7 mouse cellular contexts compared by ENCODE assay signal in genomic region chrX:7842318-7842717, GRCm38 (mm10). TPM values are rescaled to one million over a fixed set of nuclear protein-coding genes. Genes with fewer than 3 reads are reported as not detected.
DNase-seq lines count a peak whose midpoint lies in the region; ATAC-seq and TF ChIP-seq lines count a peak whose summit lies in the region.

No protein-coding gene starts in this region.

- H3K9me3 ChIP-seq in lung, embryonic 14.5 days (ENCODE audit: low read depth, low read length) = no peaks in the 10 kb centered on the region
- H3K9me3 ChIP-seq in limb, embryonic 11.5 days (ENCODE audit: control insufficient read depth, low read length) = no peaks in the 10 kb centered on the region

- DNase-seq in lung, embryonic 14.5 days = peak; percentile 6
- no peak for DNase-seq in lung, postnatal 36 days
- peak; percentile 1 for DNase-seq in brain, embryonic 14.5 days (ENCODE audit: low read depth)
- peak; percentile 12 for DNase-seq in gastrocnemius, postnatal 14 days
- peak; percentile 20 for DNase-seq in limb, embryonic 11.5 days (ENCODE audit: low spot score)
- peak; percentile 15 for DNase-seq in neural tube, embryonic 10.5 days (ENCODE audit: extremely low spot score, low spot score)
- peak; percentile 15 for DNase-seq in yolk sac, embryonic 10.5 days (ENCODE audit: low spot score)

- intact Hi-C loops in gastrocnemius, postnatal 14 days (cut with DNase I; ENCODE audit: low total_unique reads) = no loop called here

- peak overlapping the region; percentile 74 for H3K4me2 ChIP-seq in lung, embryonic 14.5 days
- H3K4me2 ChIP-seq in limb, embryonic 11.5 days (ENCODE audit: low read depth, severe bottlenecking) = peak overlapping the region; percentile 57

- H3K27me3 ChIP-seq in lung, embryonic 14.5 days (ENCODE audit: insufficient read depth, low read length) = no peaks in the 10 kb centered on the region
- no peaks in the 10 kb centered on the region for H3K27me3 ChIP-seq in limb, embryonic 11.5 days (ENCODE audit: control insufficient read depth, insufficient read depth, low read length)

- H3K4me1 ChIP-seq in lung, embryonic 14.5 days (ENCODE audit: insufficient read depth) = no peaks in the 10 kb centered on the region; the same call in 1 of the 2 replicates
- H3K4me1 ChIP-seq in limb, embryonic 11.5 days (ENCODE audit: control insufficient read depth, insufficient read depth, low read length) = no peaks in the 10 kb centered on the region

- H3K9ac ChIP-seq in lung, embryonic 14.5 days = peak overlapping the region; percentile 77
- H3K9ac ChIP-seq in limb, embryonic 11.5 days (ENCODE audit: low read length) = peak overlapping the region; percentile 80

- H3K36me3 ChIP-seq in lung, embryonic 14.5 days (ENCODE audit: insufficient read depth) = 0 out of 2 replicates have a peak, but pooled peaks cover 3% of the 10 kb centered on the region
- H3K36me3 ChIP-seq in limb, embryonic 11.5 days (ENCODE audit: control insufficient read depth, insufficient read depth, low read length) = no peaks in the 10 kb centered on the region

- H3K27ac ChIP-seq in lung, embryonic 14.5 days (ENCODE audit: low read depth) = peak overlapping the region; percentile 80
- peak overlapping the region; percentile 52 for H3K27ac ChIP-seq in limb, embryonic 11.5 days (replicated peaks; ENCODE audit: low read depth, low read length)

- TF ChIP-seq POLR2A in brain, embryonic 14.5 days (IDR thresholded peaks at IDR 0.05; ENCODE audit: borderline replicate concordance, extremely low read depth, insufficient read depth, insufficient read length, poor library complexity, severe bottlenecking) = no peak

- 14% methylated on average over 34 of the region's 42 CpGs for WGBS in lung, embryonic 14.5 days
- 15% methylated on average over 27 of the region's 42 CpGs for WGBS in limb, embryonic 11.5 days

- no peak for ATAC-seq in lung, embryonic 14.5 days (ENCODE audit: insufficient read depth)
- ATAC-seq in limb, embryonic 11.5 days (ENCODE audit: insufficient number of reproducible peaks, low FRiP score, low TSS enrichment, low read depth) = no peak

- peak overlapping the region; percentile 72 for H3K4me3 ChIP-seq in lung, embryonic 14.5 days (ENCODE audit: low read depth, low read length)
- peak overlapping the region; percentile 74 for H3K4me3 ChIP-seq in limb, embryonic 11.5 days (ENCODE audit: low read depth, low read length)

- no peak for TF ChIP-seq CTCF in lung, embryonic 14.5 days (IDR thresholded peaks at IDR 0.05; ENCODE audit: low read depth)
- no peak for TF ChIP-seq CTCF in brain, embryonic 14.5 days (IDR thresholded peaks at IDR 0.05; ENCODE audit: borderline replicate concordance, extremely low read depth, insufficient read depth, insufficient read length)

RNA-seq across cellular contexts. Expression of gene Otud5, which starts 1.2 kb away (rescaled TPM):
- polyA plus RNA-seq in lung, embryonic 14.5 days (2014; fragmentation: Nextera tagmentation; extraction: Ambion mirVana) = 29.9 and 31.7 TPM in 2 replicates
- 42.4 and 56.4 TPM in 2 replicates for polyA plus RNA-seq in brain, embryonic 14.5 days (2012; rRNA removed)
- total RNA-seq in gastrocnemius, postnatal 14 days (2021) = 10 to 100 TPM; 16.8 to 19.1 TPM
- polyA plus RNA-seq in limb, embryonic 11.5 days (2014; fragmentation: Nextera tagmentation; extraction: Ambion mirVana) = 34.5 and 34.7 TPM in 2 replicates

RNA-seq across cellular contexts. Expression of gene Kcnd1, which starts 20.2 kb away (rescaled TPM):
- polyA plus RNA-seq in lung, embryonic 14.5 days (2014; fragmentation: Nextera tagmentation; extraction: Ambion mirVana) = 1.6 and 2.0 TPM in 2 replicates
- polyA plus RNA-seq in brain, embryonic 14.5 days (2012; rRNA removed) = 5.7 and 6.2 TPM in 2 replicates
- under 1 TPM; 0.66 to 0.68 TPM for total RNA-seq in gastrocnemius, postnatal 14 days (2021)
- 0.97 and 1.5 TPM in 2 replicates for polyA plus RNA-seq in limb, embryonic 11.5 days (2014; fragmentation: Nextera tagmentation; extraction: Ambion mirVana)

RNA-seq across cellular contexts. Expression of gene Pim2, which starts 35.7 kb away (rescaled TPM):
- polyA plus RNA-seq in lung, embryonic 14.5 days (2014; fragmentation: Nextera tagmentation; extraction: Ambion mirVana) = 6.6 and 6.9 TPM in 2 replicates
- polyA plus RNA-seq in brain, embryonic 14.5 days (2012; rRNA removed) = 19.8 and 23.3 TPM in 2 replicates
- total RNA-seq in gastrocnemius, postnatal 14 days (2021) = 1 to 10 TPM; 1.1 to 1.2 TPM
- 5.2 and 5.4 TPM in 2 replicates for polyA plus RNA-seq in limb, embryonic 11.5 days (2014; fragmentation: Nextera tagmentation; extraction: Ambion mirVana)

RNA-seq across cellular contexts. Expression of gene Slc35a2, which starts 41.5 kb away (rescaled TPM):
- 13.7 and 15.3 TPM in 2 replicates for polyA plus RNA-seq in lung, embryonic 14.5 days (2014; fragmentation: Nextera tagmentation; extraction: Ambion mirVana)
- polyA plus RNA-seq in brain, embryonic 14.5 days (2012; rRNA removed) = 41.0 and 60.1 TPM in 2 replicates
- 10 to 100 TPM in 1 of 2 experiments, 1 to 10 TPM in 1; 8.7 to 10.2 TPM for total RNA-seq in gastrocnemius, postnatal 14 days (2021)
- polyA plus RNA-seq in limb, embryonic 11.5 days (2014; fragmentation: Nextera tagmentation; extraction: Ambion mirVana) = 9.4 and 11.4 TPM in 2 replicates

RNA-seq across cellular contexts. Expression of gene Gripap1, which starts 52.8 kb away (rescaled TPM):
- 30.7 and 34.1 TPM in 2 replicates for polyA plus RNA-seq in lung, embryonic 14.5 days (2014; fragmentation: Nextera tagmentation; extraction: Ambion mirVana)
- 85.4 and 86.1 TPM in 2 replicates for polyA plus RNA-seq in brain, embryonic 14.5 days (2012; rRNA removed)
- total RNA-seq in gastrocnemius, postnatal 14 days (2021) = 10 to 100 TPM; 16.8 to 17.4 TPM
- 34.4 and 41.7 TPM in 2 replicates for polyA plus RNA-seq in limb, embryonic 11.5 days (2014; fragmentation: Nextera tagmentation; extraction: Ambion mirVana)
